Mouse (Mus musculus) heart, adult 2 months (tissue): ENCODE data around the gene Cdh18.
"Not testable (repeated sequence)": the region's sequence is repeated elsewhere in the genome, so short reads cannot be mapped to it uniquely, and the experiment has no call there.

Experiments
- CTCF ChIP-seq: fragments of 200-600 bp; IDR thresholded peaks from 2 replicates; pipeline ENCODE4 v1.8.1; 2022; ENCODE audit warnings: antibody characterized with exemption, mild to moderate bottlenecking, moderate library complexity
- POLR2A ChIP-seq: fragments of 200-500 bp; IDR thresholded peaks from 2 replicates; pipeline ENCODE4 v1.6.1; 2011; ENCODE audit warnings: mild to moderate bottlenecking, low read depth, low read length, control low read depth; ENCODE audit not compliant: insufficient read depth

DNA sequence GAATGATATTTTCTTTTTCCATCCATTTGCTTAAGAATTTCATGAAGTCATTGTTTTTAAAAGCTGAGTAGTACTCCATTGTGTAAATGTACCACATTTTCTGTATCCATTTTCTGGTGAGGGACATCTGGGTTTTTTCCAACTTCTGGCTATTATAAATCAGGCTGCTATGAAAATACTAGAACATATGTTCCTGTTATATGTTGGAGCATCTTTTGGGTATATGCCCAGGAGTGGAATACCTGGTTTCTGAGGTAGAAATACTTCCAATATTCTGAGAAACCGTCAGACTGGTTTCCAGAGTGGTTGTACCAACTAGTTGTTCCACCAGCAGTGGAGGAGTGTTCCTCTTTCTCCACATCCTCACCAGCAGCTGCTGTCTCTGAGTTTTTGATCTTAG, 536.5 kb downstream of the Cdh18 start:
- not testable (repeated sequence) for TF ChIP-seq POLR2A, CTCF
